Mouse (Mus musculus): Measurements from ENCODE around the gene Tma7.

The Tma7 gene

DNA sequence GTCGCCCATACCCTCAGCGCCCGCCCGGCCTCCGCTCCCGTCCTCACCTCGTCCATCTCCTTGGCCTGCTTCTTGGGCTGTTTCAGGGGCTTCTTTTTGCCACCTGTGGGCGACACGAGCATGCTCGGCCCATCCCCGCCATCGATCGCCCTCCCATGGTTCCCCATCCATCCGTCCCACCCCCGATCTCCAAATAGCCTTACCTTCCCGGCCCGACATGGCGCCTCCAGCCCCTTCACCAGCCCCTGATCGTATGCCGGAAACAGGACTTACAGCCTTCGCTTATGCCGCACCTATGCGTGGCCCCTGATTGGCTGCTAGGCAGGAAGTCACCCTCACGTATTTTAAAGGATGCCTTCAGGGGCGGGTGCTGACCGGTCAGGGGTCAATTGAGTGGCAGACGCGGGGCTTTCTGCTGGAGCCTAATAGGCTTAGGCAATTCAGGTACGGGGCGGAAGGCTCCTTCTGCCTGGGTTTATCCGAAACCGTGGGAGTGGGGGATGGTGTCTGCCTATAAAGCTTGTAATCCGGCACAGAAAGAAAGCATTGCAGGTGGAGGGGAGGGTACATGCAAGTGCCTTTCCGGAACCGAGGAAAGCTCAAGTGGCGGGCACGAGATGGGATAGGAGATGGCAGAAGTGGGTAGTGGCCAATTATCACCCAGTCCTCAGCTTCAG is at the start of gene Tma7, which contains the start of gene Ccdc51:
Gene Tma7, minus strand, starts transcription at position 464 of the 677 bp plus-strand sequence.
Gene Ccdc51, plus strand, starts transcription at position 370 of the 677 bp plus-strand sequence.
- DNase-seq (ENCODE audit: low spot score): peak; percentile 86

DNA sequence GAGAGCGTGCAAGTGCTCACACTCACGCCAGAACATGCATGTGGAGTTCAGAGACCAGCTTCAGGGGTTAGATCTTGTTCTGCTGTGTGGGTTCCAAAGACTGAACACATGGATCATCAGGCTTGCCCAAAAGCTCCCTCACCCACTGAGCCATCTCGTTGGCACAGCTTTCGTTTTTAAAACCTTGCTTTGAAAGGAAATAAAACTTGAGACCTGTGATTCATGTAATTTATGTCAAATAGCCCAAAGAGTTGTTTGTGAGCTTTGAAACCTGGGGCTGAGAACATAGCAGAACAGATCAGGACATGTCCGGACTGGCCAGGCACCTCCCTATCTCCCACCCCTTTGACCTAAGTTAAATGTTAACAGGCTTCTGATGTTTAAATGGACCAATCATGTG is 47.7 kb upstream of the Tma7 start:
- DNase-seq (ENCODE audit: low spot score): no peak

DNA sequence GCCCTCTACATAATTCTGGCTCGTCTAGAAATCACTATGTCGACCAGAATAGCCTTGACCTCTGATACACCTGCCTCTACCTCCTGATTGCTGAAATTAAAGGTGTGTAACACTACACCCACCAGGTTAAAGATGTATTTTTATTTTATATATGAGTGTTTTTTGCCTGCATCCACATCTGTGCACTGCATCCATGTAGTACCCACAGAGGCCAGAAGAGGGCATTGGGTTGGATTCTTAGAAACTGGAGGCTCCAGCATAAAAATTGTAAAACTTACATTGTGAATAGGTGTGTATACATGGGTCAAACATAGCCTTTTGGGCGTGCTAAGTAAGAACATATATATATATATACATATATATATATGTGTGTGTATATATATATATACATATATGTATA is 45.8 kb upstream of the Tma7 start:
- no peak for DNase-seq (ENCODE audit: low spot score)

DNA sequence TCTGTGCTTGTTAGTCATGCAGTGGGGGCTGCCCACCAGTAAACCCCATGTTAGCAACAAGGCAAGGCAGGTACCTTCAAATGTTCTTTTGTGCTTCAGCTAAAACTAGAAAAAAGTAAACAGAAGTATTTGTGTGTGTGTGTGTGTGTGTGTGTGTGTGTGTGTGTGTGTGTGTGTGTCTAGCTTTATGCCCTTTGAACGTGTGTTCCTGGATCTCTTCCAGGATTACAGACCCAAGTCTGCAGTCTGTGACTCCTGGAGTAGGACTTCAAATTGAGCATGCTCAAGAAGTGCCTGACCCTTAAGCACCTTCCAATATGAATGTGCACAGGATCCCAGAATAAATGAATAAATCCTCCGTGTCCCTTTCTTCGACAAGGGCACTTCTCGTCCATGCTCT is 44.7 kb upstream of the Tma7 start:
- DNase-seq (ENCODE audit: low spot score): no peak

DNA sequence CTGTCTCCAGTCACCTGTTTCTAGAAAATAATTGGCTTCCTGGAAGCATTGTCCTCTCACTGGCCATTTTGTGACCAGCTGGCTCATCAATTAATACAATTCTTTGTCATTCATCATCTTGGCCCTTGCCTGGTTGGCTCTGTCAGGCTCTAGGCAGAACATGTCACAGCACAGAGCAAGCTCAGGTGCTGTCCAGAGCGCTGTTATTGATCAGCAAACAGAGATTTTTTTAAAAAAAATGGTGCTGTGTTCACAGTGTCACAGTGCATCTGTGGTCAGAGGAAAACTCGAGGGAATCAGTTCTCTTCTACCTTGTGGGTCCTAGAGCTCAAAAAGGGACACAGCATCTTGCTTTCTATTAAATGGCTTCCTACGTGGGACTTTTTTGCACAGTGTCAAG is 43.1 kb upstream of the Tma7 start:
- DNase-seq (ENCODE audit: low spot score): no peak

DNA sequence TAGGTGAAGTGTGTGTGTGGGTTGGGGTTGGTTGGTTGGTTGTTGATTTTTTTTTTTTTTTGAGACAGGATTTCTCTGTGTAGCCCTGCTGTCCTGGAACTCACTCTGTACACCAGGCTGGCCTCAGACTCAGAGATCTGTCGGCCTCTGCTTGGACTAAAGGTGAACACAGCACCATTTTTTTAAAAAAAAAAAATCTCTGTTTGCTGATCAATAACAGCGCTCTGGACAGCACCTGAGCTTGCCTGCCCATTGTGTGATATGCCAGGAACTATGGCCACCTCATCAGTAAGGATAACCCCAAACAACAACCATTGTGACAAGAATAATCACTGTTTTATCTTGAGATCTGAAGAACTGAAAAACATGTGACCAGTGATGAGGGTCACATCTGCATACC is 42.7 kb upstream of the Tma7 start:
- DNase-seq (ENCODE audit: low spot score): no peak

DNA sequence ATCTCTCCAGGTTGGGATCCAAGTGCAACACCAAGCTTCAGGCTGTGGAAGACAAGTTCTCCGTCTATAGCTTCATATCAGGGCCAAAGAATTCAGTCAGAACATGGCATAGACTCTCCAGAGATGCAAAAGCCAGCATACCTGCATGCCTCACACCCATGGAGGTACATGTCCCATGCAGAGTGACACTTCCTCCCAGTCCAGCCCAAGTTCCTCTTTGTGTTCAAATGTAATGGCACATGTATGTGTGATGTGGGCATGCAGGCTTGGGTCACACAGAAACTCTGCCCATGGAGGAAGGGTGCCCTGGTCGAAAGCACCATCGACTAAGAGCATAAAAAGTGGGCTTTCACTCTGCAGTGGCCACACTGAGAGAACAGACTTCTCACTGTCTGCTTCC is 41.8 kb upstream of the Tma7 start:
- no peak for DNase-seq (ENCODE audit: low spot score)

DNA sequence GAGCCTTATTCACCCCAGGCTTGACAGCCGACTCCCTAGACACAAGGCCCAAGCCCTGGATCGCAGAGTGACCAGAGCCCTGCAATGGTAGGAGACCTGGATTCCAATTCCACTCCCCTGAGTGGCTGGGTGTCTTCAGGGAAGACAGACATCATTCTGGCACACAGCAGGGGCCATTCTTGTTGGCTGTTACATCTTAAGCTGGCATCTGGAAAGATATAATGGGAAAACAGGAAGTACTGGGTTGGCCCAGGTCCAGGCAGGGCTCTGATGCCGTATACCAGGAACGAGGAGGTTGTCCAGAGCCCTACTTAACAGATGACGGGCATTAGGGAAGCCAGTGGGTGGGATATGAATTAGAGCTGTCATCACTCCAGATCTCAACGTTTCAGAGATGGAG is 40.9 kb upstream of the Tma7 start:
- no peak for DNase-seq (ENCODE audit: low spot score)

DNA sequence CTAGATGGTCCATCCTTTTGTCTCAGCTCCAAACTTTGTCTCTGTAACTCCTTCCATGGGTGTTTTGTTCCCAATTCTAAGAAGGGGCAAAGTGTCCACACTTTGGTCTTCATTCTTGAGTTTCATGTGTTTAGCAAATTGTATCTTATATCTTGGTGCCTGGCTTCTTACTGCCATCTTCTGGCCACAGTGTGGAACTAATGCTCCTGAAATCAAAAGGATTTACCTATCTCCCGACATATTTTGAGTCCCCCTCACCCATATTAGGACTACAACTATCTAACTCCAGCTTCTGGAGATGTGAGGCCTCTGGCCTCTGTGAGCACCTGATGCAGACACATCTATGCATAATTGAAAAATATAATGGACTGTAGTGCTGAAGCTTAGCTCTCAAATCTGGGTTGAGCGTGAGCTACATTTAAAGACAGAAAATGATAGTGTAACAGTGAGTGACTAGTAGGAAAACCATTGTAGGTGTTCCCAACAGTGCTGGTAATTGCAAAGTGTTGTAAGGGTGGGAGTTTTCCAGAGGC is 40.2 kb upstream of the Tma7 start:
- no peak for DNase-seq (ENCODE audit: low spot score)

DNA sequence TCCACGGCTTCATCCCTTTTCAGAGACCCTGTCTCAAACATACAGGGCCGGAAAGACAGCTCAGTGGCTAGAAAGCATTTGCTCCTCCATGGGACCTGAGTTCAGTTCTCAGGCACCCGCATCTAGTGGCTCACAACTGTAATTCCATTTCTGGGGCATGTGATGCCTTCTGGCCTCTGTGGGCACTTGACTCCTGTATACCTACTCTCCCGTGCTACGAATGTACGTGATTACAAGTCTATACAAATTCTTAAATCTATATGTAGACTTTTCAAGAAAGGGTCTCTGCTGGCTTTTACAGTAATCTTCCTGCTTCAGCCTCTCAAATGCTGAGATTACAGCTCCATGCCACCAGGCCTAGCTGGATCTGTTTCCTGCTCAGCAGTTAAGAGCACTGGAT is 38.6 kb upstream of the Tma7 start:
- DNase-seq (ENCODE audit: low spot score): no peak

DNA sequence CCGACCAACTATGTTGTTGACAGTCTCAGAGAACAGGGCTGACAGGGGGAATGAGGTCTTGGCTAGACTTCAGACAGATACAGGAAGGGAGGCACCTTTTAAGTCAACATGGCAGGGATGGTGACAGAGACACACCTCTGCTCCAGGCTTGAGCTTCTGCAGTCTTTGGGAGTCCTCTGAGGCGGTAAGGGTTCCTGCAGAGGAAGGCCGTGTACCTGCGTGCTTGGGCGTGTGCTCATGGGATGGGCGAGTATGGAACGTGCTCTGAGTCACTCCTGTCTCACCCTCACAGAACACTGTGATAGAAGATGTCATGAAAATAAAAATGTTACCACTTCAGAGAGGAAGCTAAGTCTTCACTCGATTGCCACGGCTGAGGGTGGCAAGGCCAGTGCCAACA is 37.2 kb upstream of the Tma7 start:
- no peak for DNase-seq (ENCODE audit: low spot score)

DNA sequence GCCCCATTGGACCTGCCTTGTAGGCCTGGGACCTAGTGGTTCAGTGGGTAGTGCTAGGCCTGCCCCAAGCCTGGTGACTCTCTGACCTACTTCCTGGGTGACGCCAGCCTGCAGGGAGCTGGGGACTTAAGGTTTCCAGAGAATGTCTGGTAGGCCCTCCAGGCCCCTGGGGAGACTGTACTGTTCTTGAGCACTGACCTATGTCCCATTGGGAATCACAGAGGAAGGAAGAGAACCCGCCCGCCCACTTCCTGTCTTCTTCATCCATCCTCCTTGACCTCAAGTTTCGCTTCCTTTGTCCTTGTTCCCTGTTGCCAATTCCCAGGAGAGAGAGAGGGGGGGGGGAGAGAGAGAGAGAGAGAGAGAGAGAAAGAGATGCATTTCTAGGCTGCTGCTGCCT is 35.7 kb upstream of the Tma7 start:
- no peak for DNase-seq (ENCODE audit: low spot score)

DNA sequence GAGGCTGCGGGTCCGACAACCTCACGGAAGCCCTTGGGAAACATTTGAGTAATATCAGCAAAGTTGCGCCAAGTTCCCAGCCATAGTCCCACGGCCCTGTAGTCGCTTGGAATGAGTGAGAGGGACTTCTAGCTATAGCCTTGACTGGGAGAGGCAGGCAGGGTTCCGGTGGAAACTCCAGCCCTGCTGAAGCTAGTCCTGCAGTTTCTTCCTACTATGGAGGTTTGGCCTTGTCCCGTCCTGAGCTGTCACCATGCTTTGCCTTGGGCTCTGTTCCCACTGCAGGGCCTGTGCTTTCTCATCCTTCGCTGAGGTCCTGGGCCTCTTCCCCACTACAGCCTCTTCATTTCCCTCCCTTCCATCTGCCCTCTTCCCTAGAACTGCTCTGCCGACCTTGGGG is 33.8 kb upstream of the Tma7 start:
- DNase-seq (ENCODE audit: low spot score): no peak

DNA sequence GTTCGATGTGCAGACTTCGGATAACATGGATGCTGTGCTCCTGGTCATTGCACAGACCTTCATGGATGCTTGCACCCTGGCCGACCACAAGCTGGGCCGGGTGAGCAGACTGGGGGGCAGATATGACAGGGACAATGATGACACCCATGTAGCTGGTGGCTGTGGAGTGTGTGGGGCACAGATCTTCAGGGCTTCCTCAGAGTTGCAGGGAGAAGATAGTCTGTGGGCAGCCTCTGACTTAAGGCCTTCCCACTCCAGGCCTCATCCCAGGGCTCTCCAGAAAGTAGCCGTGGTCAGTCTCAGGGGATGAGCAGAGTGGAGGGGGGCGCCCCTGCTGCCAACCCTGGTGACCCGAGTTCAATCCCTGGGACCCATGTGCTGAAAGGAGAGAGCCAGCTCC is 32.5 kb upstream of the Tma7 start:
- no peak for DNase-seq (ENCODE audit: low spot score)

DNA sequence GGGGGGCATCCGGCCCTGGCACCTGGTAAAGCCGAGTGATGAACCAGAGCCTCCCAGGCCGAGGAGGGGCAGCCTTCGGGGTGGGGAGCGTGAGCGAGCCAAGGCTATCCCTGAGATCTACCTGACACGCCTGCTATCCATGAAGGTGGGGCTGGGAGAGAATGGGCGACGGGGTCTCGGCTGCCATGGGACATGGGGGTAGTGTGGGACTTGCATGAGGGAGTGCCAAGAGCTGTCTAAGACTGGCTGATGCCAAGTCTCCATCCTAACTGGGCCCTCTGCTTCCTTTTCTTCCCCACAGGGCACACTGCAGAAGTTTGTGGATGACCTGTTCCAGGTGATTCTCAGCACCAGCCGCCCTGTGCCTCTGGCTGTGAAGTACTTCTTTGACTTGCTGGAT is 31.9 kb upstream of the Tma7 start:
- DNase-seq (ENCODE audit: low spot score): no peak

DNA sequence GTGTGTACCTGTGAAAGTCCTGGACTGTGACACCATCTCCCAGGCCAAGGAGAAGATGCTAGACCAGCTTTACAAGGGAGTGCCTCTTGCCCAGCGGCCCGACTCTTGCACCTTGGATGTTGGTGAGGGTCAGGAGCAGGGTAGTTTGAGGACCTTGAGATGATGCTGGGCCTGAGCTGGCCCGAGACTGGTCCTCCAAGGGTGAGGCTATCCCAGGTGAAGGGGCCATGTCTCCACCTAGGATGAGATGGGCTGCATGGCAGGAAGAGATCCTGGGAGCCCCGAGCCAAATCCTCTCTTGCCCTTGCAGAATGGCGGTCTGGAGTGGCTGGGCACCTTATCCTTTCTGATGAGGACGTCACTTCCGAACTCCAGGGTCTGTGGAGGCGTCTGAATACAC is 30.9 kb upstream of the Tma7 start:
- no peak for DNase-seq (ENCODE audit: low spot score)

DNA sequence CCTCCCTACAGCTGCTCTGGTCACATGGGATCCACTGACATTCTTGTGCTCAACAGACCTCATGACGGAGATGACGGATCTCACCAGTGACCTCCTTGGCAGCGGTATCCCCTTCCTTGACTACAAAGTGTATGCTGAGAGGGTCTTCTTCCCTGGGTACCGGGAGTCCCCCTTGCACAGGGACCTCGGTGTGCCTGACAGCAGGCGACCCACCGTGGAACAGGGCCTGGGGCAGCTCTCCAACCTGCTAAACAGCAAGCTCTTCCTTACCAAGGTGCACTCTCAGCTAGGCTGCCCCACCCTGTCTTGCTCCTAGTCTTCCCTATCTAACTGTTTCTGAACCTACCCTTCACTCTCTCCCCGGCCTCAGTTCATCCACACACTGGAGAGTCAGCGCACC is 29.2 kb upstream of the Tma7 start:
- no peak for DNase-seq (ENCODE audit: low spot score)

DNA sequence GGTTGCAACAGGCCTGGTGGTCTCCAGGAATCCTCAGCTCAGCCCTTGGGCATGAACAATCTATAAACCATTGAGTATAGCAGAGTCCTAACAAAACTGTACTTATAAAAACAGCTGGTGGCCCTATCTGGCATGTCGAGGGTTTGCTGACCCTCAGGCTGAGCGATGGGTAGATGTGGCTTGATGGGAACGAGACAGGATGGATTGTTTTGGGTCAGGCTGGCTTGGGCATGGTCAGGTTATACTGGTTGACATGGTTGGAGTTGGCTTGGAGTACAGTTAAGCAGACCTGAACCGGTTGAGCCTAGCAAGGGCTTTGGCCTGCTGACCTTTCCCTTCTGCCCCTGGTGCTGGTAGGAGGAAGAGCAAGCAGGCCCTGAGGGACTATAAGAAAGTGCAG is 28.7 kb upstream of the Tma7 start:
- DNase-seq (ENCODE audit: low spot score): no peak

DNA sequence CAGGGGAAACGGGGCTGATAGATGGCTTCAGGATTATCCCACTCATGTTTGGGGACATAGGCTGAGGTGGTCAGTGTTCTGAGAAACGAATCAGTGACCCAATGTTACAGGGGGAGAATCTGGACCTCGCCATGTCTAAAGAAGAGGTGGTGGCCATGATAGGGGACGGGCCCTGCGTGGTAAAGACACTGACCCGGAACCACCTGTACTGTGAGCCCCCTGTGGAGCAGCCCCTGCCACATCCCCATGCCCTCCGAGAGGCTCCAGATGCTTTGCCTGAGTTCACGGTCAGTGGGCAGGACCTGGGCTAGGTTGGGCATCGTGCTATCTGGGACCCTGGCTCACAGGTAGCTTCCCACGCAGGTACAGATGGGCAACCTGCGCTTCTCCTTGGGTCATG is 27.9 kb upstream of the Tma7 start:
- no peak for DNase-seq (ENCODE audit: low spot score)

DNA sequence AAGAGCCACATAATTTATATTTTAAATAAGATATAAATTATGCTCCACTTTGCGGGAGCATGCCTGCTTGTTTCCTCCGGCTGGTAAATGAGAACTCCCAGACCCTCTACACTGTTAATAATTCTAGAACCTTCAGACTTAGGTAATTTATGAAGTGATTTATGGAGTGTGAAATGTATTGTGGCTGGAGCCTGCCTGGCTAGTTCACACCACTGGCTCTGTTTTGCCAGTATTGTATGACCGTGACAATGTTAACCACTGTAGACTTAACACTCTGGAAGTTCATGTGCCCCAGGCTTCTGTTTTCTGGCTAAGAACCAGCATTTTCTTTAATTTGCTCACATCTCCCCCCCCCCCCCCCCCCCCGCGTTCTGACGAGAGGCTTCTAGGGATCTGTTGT is 25.0 kb upstream of the Tma7 start:
- no peak for DNase-seq (ENCODE audit: low spot score)

DNA sequence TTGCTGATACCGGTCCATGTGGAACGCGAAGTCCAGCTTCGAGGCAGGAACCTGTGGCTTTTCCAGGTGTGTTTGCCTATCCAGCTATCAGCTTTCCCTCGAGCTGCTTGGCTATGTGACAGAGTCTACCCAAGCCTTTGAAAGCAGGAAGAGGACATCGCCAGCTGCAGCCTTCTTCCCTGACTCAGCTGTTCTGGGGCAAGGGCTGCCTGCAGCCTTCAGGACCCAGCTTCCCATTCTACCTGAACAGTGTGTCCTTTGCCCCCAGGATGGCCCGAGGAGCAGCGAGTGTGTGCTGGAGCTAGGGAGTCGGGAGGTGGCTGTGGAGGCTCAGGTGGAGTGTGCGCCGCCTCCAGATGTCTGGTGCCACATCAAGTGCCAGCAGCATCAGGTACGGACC is 23.3 kb upstream of the Tma7 start:
- no peak for DNase-seq (ENCODE audit: low spot score)

DNA sequence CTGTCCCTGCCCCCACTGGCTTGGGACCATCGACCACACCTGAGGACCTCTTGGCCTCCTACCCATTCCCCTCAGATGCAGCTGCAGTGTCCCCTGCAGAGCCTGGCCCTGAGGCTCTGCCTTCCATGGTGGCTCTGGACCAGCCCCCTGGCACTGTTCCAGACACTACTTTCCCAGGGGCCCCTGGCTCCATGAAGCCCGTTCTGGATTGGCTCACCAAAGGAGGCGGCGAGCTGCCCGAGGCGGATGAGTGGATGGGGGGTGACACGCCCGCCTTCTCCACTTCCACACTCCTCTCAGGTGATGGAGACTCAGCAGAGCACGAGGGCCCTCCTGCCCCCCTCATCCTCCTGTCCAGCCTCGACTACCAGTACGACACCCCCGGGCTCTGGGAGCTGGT is 22.6 kb upstream of the Tma7 start:
- DNase-seq (ENCODE audit: low spot score): no peak

DNA sequence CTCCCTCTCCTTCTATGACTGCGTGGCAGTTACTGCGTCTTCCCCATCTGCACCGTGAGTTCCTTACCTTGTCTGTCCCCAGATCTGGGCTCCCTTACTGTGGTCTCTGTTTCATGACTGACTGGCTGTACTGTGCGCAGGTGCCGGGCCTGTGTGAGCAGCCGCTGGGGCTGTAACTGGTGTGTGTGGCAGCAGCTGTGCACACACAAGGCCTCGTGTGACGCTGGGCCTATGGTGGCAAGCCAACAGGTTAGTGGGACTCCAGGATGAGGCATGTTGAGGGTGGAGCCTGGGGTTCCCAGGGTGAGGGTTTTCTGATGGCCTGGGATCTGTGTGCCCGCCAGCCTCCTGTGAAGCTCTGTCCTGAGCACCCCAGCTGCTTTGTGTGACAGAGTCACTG is 21.7 kb upstream of the Tma7 start:
- DNase-seq (ENCODE audit: low spot score): no peak

DNA sequence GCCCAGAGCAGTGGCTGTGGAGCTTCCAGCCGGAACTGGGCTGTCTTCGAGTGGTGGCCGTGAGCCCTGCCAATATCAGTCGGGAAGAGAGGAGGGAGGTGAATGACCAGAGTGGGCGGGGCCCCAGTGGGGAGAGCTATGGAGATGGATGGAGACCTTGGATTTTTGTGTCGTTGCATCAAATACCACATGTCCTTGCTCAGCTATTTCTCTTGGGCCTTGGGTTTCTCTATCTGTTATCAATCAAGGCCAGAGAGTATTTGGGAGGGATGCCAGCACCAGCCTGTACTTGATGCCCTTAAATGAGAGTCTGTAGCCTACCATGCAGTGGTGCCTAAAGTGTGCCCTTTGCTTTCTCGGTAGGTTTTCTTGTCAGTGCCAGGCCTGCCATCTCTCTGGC is 20.9 kb upstream of the Tma7 start:
- DNase-seq (ENCODE audit: low spot score): peak; percentile 38

DNA sequence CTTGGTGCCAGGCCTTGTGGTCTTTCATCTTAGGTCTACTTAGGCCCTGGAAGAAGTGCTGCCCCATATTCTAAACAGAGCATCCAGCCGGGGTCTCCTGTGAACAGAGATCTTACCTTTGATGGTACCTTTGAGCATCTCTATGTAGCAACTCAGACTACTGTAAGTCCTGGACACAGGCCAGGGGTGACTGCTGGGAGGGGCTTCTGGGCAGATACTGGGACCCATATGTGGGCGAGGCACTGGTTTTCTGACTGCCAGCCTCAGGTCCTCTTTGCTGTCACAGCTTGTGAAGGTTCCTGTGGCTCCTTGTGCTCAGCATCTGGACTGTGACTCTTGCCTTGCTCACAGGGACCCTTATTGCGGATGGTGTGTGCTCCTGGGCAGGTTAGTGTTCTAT is 20.2 kb upstream of the Tma7 start:
- DNase-seq (ENCODE audit: low spot score): no peak
